Mouse (Mus musculus) v-Abl transformed pro-B cells (cell line): ENCODE data around the gene Gm2115.

Source experiments
- in situ Hi-C, 2 experiments: fragments of 400-800 bp; cut with MboI; formaldehyde crosslinking; loops; one replicate each; pipeline ENCODE4 v1.15.1; 2025; ENCODE audit not compliant: unreplicated experiment in 2 of 2

Gene Gm2115

GRCm38 (mm10) chr7:84528796-84529533 lies at the start of gene Gm2115:
Gene Gm2115 (plus strand): TSS chr7:84528954.
- in situ Hi-C loops = no loop called here

GRCm38 (mm10) chr7:84483447-84484407 lies 45.0 kb upstream of the Gm2115 start:
- in situ Hi-C loops = no loop called here

GRCm38 (mm10) chr7:84486485-84486884 lies 42.3 kb upstream of the Gm2115 start:
- in situ Hi-C loops = no loop called here

GRCm38 (mm10) chr7:84503163-84503562 lies 25.6 kb upstream of the Gm2115 start:
- in situ Hi-C loops = no loop called here

GRCm38 (mm10) chr7:84518533-84519198 lies 10.1 kb upstream of the Gm2115 start:
- in situ Hi-C loops = no loop called here

GRCm38 (mm10) chr7:84521329-84521728 lies 7.4 kb upstream of the Gm2115 start:
- in situ Hi-C loops = no loop called here

- in situ Hi-C loops = no loop called here
Measured at GRCm38 (mm10) chr7:84522426-84522825, 6.3 kb upstream of the Gm2115 start.

GRCm38 (mm10) chr7:84526171-84526570 lies 2.6 kb upstream of the Gm2115 start:
- in situ Hi-C loops = no loop called here

- in situ Hi-C loops = no loop called here
Measured at GRCm38 (mm10) chr7:84532795-84533194, 4.0 kb downstream of the Gm2115 start.

GRCm38 (mm10) chr7:84534632-84535031 lies 5.9 kb downstream of the Gm2115 start:
- in situ Hi-C loops = no loop called here

GRCm38 (mm10) chr7:84544946-84545345 lies 16.2 kb downstream of the Gm2115 start:
- in situ Hi-C loops = no loop called here

- in situ Hi-C loops = no loop called here
Measured at GRCm38 (mm10) chr7:84546667-84547066, 17.9 kb downstream of the Gm2115 start.

- in situ Hi-C loops = no loop called here
Measured at GRCm38 (mm10) chr7:84551472-84551871, 22.7 kb downstream of the Gm2115 start.

GRCm38 (mm10) chr7:84555294-84555693 lies 26.5 kb downstream of the Gm2115 start:
- in situ Hi-C loops = no loop called here

GRCm38 (mm10) chr7:84557332-84557731 lies 28.6 kb downstream of the Gm2115 start:
- in situ Hi-C loops = no loop called here

GRCm38 (mm10) chr7:84560500-84560899 lies 31.7 kb downstream of the Gm2115 start:
- in situ Hi-C loops = no loop called here

GRCm38 (mm10) chr7:84564236-84564635 lies 35.5 kb downstream of the Gm2115 start:
- in situ Hi-C loops = no loop called here

GRCm38 (mm10) chr7:84566200-84566599 lies 37.4 kb downstream of the Gm2115 start:
- in situ Hi-C loops = no loop called here

GRCm38 (mm10) chr7:84577034-84577433 lies 48.3 kb downstream of the Gm2115 start:
- in situ Hi-C loops = no loop called here

GRCm38 (mm10) chr7:84578841-84579240 lies 50.1 kb downstream of the Gm2115 start:
- in situ Hi-C loops = no loop called here

GRCm38 (mm10) chr7:84579769-84580168 lies 51.0 kb downstream of the Gm2115 start:
- in situ Hi-C loops = no loop called here
